Mouse (Mus musculus) gastrocnemius, adult 8-10 months (tissue): ENCODE measurements around the gene Cyp3a16. TPM values are rescaled to one million over a fixed set of nuclear protein-coding genes. Genes with fewer than 3 reads are reported as not detected.
"Not testable (repeated sequence)": the region's sequence is repeated elsewhere in the genome, so short reads cannot be mapped to it uniquely, and the experiment has no call there.

ENCODE experiments used
- DNase-seq, 2 experiments: peaks; one replicate each; pipeline ENCODE4 v3.0.0; 2022; ENCODE audit warnings: low spot score in 2 of 2
- total RNA-seq, 4 experiments: library from RNA; stranded (reverse); gene quantifications; 2 replicates each; pipeline ENCODE4 v1.2.4; 2022

The Cyp3a16 gene
- total RNA-seq: not detected

GRCm38 (mm10) chr5:145469623-145470022 lies at the start of gene Cyp3a16:
Gene Cyp3a16, minus strand, starts transcription at chr5:145469723.
- not testable (repeated sequence) for DNase-seq

GRCm38 (mm10) chr5:145490300-145490699 lies 20.8 kb upstream of the Cyp3a16 start:
- DNase-seq: no peak

GRCm38 (mm10) chr5:145464304-145465088 lies 5.0 kb downstream of the Cyp3a16 start:
- DNase-seq: no peak

GRCm38 (mm10) chr5:145462321-145462720 lies 7.2 kb downstream of the Cyp3a16 start:
- DNase-seq: no peak

GRCm38 (mm10) chr5:145454389-145454788 lies 15.1 kb downstream of the Cyp3a16 start:
- no peak for DNase-seq

GRCm38 (mm10) chr5:145433688-145434087 lies 35.8 kb downstream of the Cyp3a16 start:
- no peak for DNase-seq

GRCm38 (mm10) chr5:145431004-145431403 lies 38.5 kb downstream of the Cyp3a16 start:
- no peak for DNase-seq

GRCm38 (mm10) chr5:145422287-145422686 lies 47.2 kb downstream of the Cyp3a16 start:
- no peak for DNase-seq

- not testable (repeated sequence) for DNase-seq
Observed at GRCm38 (mm10) chr5:145415416-145415815, 54.1 kb downstream of the Cyp3a16 start.

Other genes with a start within 250 kb of the Cyp3a16 start
- 10 to 100 TPM; 10.1 to 15.3 (median 10.5) TPM for gene Zfp655, start 238.0 kb downstream of the Cyp3a16 start, total RNA-seq
- 1 to 10 TPM; 8.4 to 9.8 (median 8.9) TPM for gene Zscan25, start 189.2 kb downstream of the Cyp3a16 start, total RNA-seq
- gene Cyp3a57, start 124.4 kb downstream of the Cyp3a16 start, total RNA-seq: not detected
- gene Cyp3a41b, start 115.0 kb upstream of the Cyp3a16 start, total RNA-seq: not detected